Mouse (Mus musculus) frontal cortex, postnatal 36 days (tissue): Measurements from ENCODE around the gene Olfr124.

Source experiments
- DNase-seq, 2 experiments: peaks; one replicate each; pipeline ENCODE4 v3.0.0; 2022; ENCODE audit warnings: low spot score in 2 of 2

The Olfr124 gene

DNA sequence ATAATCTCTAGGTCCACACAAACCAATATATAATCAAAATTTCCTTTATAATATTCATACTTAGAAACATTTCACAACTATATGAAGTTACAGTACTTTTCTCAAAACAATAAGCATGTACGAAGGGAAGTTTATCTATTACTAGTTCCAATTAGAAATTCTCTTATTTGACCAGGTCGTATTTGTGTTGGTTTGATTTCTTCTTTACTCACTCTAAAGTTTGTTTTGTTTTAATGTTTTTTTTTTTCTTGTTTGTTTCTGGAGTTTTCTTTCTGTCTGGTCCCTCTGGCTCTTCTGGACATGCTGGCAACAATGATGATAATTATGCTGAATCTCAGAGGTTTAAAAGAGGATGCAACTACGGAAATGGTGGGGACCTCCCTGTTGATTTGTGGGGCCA lies at the start of gene Olfr124:
Gene Olfr124, plus strand, starts transcription at position 301 of the 400 bp plus-strand sequence.
- no peak for DNase-seq

DNA sequence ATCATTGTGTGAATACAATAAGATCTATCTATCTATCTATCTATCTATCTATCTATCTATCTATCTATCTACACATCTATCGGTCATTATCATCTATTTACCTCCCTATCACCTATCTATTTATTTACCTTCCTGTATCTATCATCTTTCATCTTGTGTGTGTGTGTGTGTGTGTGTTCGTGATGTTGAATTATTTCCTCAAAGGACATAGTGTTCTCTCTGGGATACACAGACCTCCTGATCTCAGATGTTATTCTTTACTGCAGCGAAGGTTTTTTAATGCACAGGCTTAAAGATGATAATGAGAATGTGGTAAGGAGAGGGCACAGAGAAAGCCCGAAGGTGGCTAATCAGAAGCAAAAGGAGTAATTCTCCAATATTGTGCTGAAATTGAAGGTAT lies 31.4 kb upstream of the Olfr124 start, which contains the start of gene Olfr122:
Gene Olfr122, plus strand, starts transcription at position 301 of the 400 bp plus-strand sequence.
- no peak for DNase-seq

DNA sequence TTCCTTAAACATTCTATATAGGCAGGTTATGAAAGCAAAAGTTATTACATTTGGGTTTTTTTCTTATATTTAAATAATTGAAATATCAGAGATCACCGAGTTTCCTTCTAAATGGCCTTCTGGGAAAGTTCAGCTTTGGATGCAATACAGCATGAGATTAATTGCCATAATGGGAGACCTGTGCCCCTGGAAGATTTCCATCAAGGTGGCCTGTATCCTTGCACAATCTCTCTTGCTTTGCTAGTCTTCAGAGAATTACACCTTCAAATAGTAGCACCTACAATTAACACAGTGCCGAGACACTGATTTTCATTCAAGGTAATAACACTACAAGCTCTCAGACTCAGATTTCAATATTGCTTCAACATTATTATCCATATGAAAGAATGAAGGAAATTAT lies 6.5 kb upstream of the Olfr124 start, which contains the start of gene Olfr123:
Gene Olfr123, plus strand, starts transcription at position 301 of the 400 bp plus-strand sequence.
- no peak for DNase-seq

DNA sequence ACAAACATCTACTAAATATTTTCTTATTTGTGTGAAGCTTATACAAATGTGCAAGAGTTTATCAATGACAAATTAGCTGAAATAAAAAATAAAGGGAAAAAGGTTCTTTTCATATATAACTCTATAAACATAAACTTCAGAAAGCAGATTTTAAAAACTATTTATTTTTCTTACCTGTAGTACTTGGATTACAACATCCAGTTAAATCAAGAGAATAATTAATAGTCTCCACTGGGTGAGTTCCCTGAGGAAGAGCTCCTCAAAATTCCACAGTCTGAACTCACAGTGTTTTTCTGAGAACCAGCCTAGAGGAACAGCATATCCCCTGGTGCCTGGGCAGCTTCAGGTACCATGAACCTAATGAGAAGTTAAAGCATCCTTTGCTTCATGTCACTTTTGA lies 33.0 kb downstream of the Olfr124 start, which contains the start of gene Olfr125:
Gene Olfr125, plus strand, starts transcription at position 301 of the 400 bp plus-strand sequence.
- DNase-seq = no peak

DNA sequence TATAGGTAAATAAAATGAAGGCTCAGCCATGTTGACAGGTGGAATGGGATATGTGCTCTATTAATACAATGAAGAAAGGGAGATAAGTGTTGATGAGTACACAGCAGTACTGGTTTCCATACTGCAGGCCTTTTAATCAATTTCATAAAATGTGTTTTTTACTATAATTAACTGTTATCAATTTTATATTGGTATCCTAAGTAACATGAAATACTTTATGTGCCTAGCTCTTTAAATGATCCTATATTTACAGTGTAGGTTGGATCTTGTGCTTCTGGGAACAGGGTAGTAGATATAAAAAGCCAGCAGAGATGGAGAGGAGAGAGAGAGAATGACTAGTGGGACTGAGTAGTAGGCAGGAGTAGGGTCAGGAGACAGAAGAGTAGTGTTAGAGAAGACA lies 47.5 kb downstream of the Olfr124 start, which contains the start of gene Olfr126:
Gene Olfr126, plus strand, starts transcription at position 301 of the 400 bp plus-strand sequence.
- DNase-seq = no peak
